Mouse (Mus musculus): ENCODE results near the gene Sdc1. TPM values are rescaled to one million over a fixed set of nuclear protein-coding genes. Genes with fewer than 3 reads are reported as not detected.

Sdc1 gene
- total RNA-seq, 2 experiments from 2014 or later = 5.2 to 6.9 TPM

GRCm38 (mm10) chr12:8817467-8818232 lies 46.5 kb downstream of the Sdc1 start:
- intact Hi-C loops (cut with DNase I) = no loop called here
- DNase-seq = peak; percentile 40 to 48

- intact Hi-C loops (cut with DNase I) = no loop called here
- no peak for DNase-seq
These were observed 47.1 kb downstream of the Sdc1 start for GRCm38 (mm10) chr12:8818233-8818672.

- DNase-seq = no peak
These were observed 54.0 kb downstream of the Sdc1 start for GRCm38 (mm10) chr12:8824995-8825703.

GRCm38 (mm10) chr12:8827014-8827715 lies 56.0 kb downstream of the Sdc1 start:
- intact Hi-C loops (cut with DNase I) = no loop called here
- no peak for DNase-seq

More at GRCm38 (mm10) chr12:8824995-8825703, 54.0 kb downstream of the Sdc1 start:
- intact Hi-C loops (cut with DNase I) = no loop called here

- intact Hi-C loops (cut with DNase I) = no loop called here
- no peak for DNase-seq
These were observed 58.0 kb downstream of the Sdc1 start for GRCm38 (mm10) chr12:8829032-8829660.

- no peak for DNase-seq
- intact Hi-C loops (cut with DNase I) = no loop called here
These were observed 58.5 kb downstream of the Sdc1 start for GRCm38 (mm10) chr12:8829661-8830040.

GRCm38 (mm10) chr12:8830967-8831635 lies 60.0 kb downstream of the Sdc1 start:
- DNase-seq = no peak
- intact Hi-C loops (cut with DNase I) = no loop called here

- intact Hi-C loops (cut with DNase I) = no loop called here
These were observed 60.6 kb downstream of the Sdc1 start for GRCm38 (mm10) chr12:8831710-8832109.

GRCm38 (mm10) chr12:8840782-8841325 lies 69.7 kb downstream of the Sdc1 start:
- intact Hi-C loops (cut with DNase I) = no loop called here
- no peak for DNase-seq

More at GRCm38 (mm10) chr12:8831710-8832109, 60.6 kb downstream of the Sdc1 start:
- no peak for DNase-seq

GRCm38 (mm10) chr12:8842725-8843124 lies 71.6 kb downstream of the Sdc1 start:
- no peak for DNase-seq
- intact Hi-C loops (cut with DNase I) = no loop called here

Other genes with a start within 250 kb of the Sdc1 start
- gene Slc7a15, start 172.3 kb upstream of the Sdc1 start, total RNA-seq (2021) = not detected
- 100 to 1,000 TPM; 125 to 141 TPM for gene Pum2, start 97.2 kb upstream of the Sdc1 start, total RNA-seq (2021)
- 100 to 1,000 TPM; 361 to 367 TPM for gene Laptm4a, start 150.3 kb downstream of the Sdc1 start, total RNA-seq (2021)
- gene Matn3, start 176.6 kb downstream of the Sdc1 start, total RNA-seq (2021) = not detected
- gene Wdr35, start 202.6 kb downstream of the Sdc1 start, total RNA-seq (2021) = 10 to 100 TPM; 11.2 to 13.0 TPM